Mouse (Mus musculus): ENCODE results near the gene Prdx6. TPM values are rescaled to one million over a fixed set of nuclear protein-coding genes. Genes with fewer than 3 reads are reported as not detected.

Gene Prdx6
- polyA plus RNA-seq, 1 experiment from 2014 or later: 365 TPM

- Histone ChIP-seq H3K4me2 (peak overlapping the region; percentile 81), H3K36me3 (peaks cover 29% of the 10 kb centered on the region), H3K4me3 (peak overlapping the region; percentile 74), H3K9me3 (no peaks in the 10 kb centered on the region), H3K9ac (peak overlapping the region; percentile 95), H3K27me3 (replicated peaks) (no peaks in the 10 kb centered on the region), H3K4me1 (peaks cover 49% of the 10 kb centered on the region), H3K27ac (replicated peaks) (peak overlapping the region; percentile 85)
- ATAC-seq (ENCODE audit: extremely low read depth, insufficient number of reproducible peaks, low FRiP score, low TSS enrichment): no peak
- WGBS: 15% methylated on average over 6 of the region's 6 CpGs
These were observed 1.6 kb downstream of the Prdx6 start for GRCm38 (mm10) chr1:161249442-161249841.

GRCm38 (mm10) chr1:161248685-161249084 lies 2.3 kb downstream of the Prdx6 start:
- Histone ChIP-seq H3K4me1 (peaks cover 49% of the 10 kb centered on the region), H3K9ac (peak overlapping the region; percentile 95), H3K36me3 (peaks cover 36% of the 10 kb centered on the region), H3K4me3 (peak overlapping the region; percentile 74), H3K4me2 (peak overlapping the region; percentile 81), H3K27ac (replicated peaks) (no peak overlapping the region), H3K27me3 (replicated peaks) (no peaks in the 10 kb centered on the region), H3K9me3 (no peaks in the 10 kb centered on the region)
- WGBS: 36% methylated on average over 7 of the region's 7 CpGs
- no peak for ATAC-seq (ENCODE audit: extremely low read depth, insufficient number of reproducible peaks, low FRiP score, low TSS enrichment)

- Histone ChIP-seq H3K36me3 (peaks cover 44% of the 10 kb centered on the region), H3K27ac (replicated peaks) (no peak overlapping the region), H3K27me3 (replicated peaks) (no peaks in the 10 kb centered on the region), H3K4me2 (peak overlapping the region; percentile 81), H3K9me3 (no peaks in the 10 kb centered on the region), H3K4me1 (peaks cover 49% of the 10 kb centered on the region), H3K9ac (no peak overlapping the region), H3K4me3 (peak overlapping the region; percentile 74)
- WGBS: 78% methylated on average over 11 of the region's 11 CpGs
- no peak for ATAC-seq (ENCODE audit: extremely low read depth, insufficient number of reproducible peaks, low FRiP score, low TSS enrichment)
These were observed 3.1 kb downstream of the Prdx6 start for GRCm38 (mm10) chr1:161247643-161248580.

- Histone ChIP-seq H3K4me1 (peaks cover 42% of the 10 kb centered on the region), H3K27me3 (replicated peaks) (no peaks in the 10 kb centered on the region), H3K4me3 (no peak overlapping the region), H3K27ac (replicated peaks) (no peak overlapping the region), H3K9ac (no peak overlapping the region), H3K4me2 (no peak overlapping the region), H3K36me3 (peaks cover 51% of the 10 kb centered on the region), H3K9me3 (no peaks in the 10 kb centered on the region)
- ATAC-seq (ENCODE audit: extremely low read depth, insufficient number of reproducible peaks, low FRiP score, low TSS enrichment): no peak
- WGBS: 75% methylated on average over 3 of the region's 3 CpGs
These were observed 3.8 kb downstream of the Prdx6 start for GRCm38 (mm10) chr1:161247176-161247575.

GRCm38 (mm10) chr1:161237750-161238149 lies 13.3 kb downstream of the Prdx6 start:
- no peak overlapping the region for H3K4me3 ChIP-seq
- no peaks in the 10 kb centered on the region for H3K9me3 ChIP-seq
- H3K36me3 ChIP-seq: peaks cover 67% of the 10 kb centered on the region
- H3K27ac ChIP-seq (replicated peaks): no peak overlapping the region
- H3K27me3 ChIP-seq (replicated peaks): no peaks in the 10 kb centered on the region
- H3K4me2 ChIP-seq: no peak overlapping the region
- WGBS: 97% methylated on average over 4 of the region's 4 CpGs
- no peak overlapping the region for H3K9ac ChIP-seq
- H3K4me1 ChIP-seq: peaks cover 9% of the 10 kb centered on the region
- ATAC-seq (ENCODE audit: extremely low read depth, insufficient number of reproducible peaks, low FRiP score, low TSS enrichment): no peak

- no peak overlapping the region for H3K27ac ChIP-seq (replicated peaks)
- peaks cover 9% of the 10 kb centered on the region for H3K4me1 ChIP-seq
- H3K9ac ChIP-seq: no peak overlapping the region
- H3K36me3 ChIP-seq: peaks cover 63% of the 10 kb centered on the region
- no peak overlapping the region for H3K4me2 ChIP-seq
- no peaks in the 10 kb centered on the region for H3K27me3 ChIP-seq (replicated peaks)
- ATAC-seq (ENCODE audit: extremely low read depth, insufficient number of reproducible peaks, low FRiP score, low TSS enrichment): no peak
- H3K9me3 ChIP-seq: no peaks in the 10 kb centered on the region
- 88% methylated on average over 7 of the region's 7 CpGs for WGBS
- H3K4me3 ChIP-seq: no peak overlapping the region
These were observed 13.7 kb downstream of the Prdx6 start for GRCm38 (mm10) chr1:161237339-161237738.

GRCm38 (mm10) chr1:161233226-161233839 lies 17.7 kb downstream of the Prdx6 start:
- Histone ChIP-seq H3K27ac (replicated peaks) (no peak overlapping the region), H3K27me3 (replicated peaks) (no peaks in the 10 kb centered on the region), H3K9ac (0 out of 2 replicates have a peak overlapping the region, but pooled peaks have one; percentile 14), H3K4me2 (no peak overlapping the region), H3K4me3 (no peak overlapping the region), H3K36me3 (peaks cover 23% of the 10 kb centered on the region), H3K9me3 (no peaks in the 10 kb centered on the region), H3K4me1 (peaks cover 9% of the 10 kb centered on the region)
- no peak for ATAC-seq (ENCODE audit: extremely low read depth, insufficient number of reproducible peaks, low FRiP score, low TSS enrichment)
- WGBS: 74% methylated on average over 13 of the region's 13 CpGs

- peaks cover 9% of the 10 kb centered on the region for H3K4me1 ChIP-seq
- H3K27ac ChIP-seq (replicated peaks): no peak overlapping the region
- H3K9ac ChIP-seq: no peak overlapping the region
- no peak overlapping the region for H3K4me3 ChIP-seq
- H3K36me3 ChIP-seq: peaks cover 11% of the 10 kb centered on the region
- H3K27me3 ChIP-seq (replicated peaks): no peaks in the 10 kb centered on the region
- no peak for ATAC-seq (ENCODE audit: extremely low read depth, insufficient number of reproducible peaks, low FRiP score, low TSS enrichment)
- H3K4me2 ChIP-seq: no peak overlapping the region
- 89% methylated on average over 5 of the region's 5 CpGs for WGBS
- no peaks in the 10 kb centered on the region for H3K9me3 ChIP-seq
These were observed 18.8 kb downstream of the Prdx6 start for GRCm38 (mm10) chr1:161232181-161232580.

GRCm38 (mm10) chr1:161224837-161225236 lies 26.2 kb downstream of the Prdx6 start:
- Histone ChIP-seq H3K27ac (replicated peaks) (no peak overlapping the region; the same call in 1 of the 2 replicates), H3K4me2 (no peak overlapping the region), H3K4me1 (no peaks in the 10 kb centered on the region), H3K9ac (no peak overlapping the region), H3K27me3 (replicated peaks) (no peaks in the 10 kb centered on the region), H3K9me3 (no peaks in the 10 kb centered on the region), H3K36me3 (no peaks in the 10 kb centered on the region), H3K4me3 (no peak overlapping the region)
- 57% methylated on average over 5 of the region's 5 CpGs for WGBS
- no peak for ATAC-seq (ENCODE audit: extremely low read depth, insufficient number of reproducible peaks, low FRiP score, low TSS enrichment)

GRCm38 (mm10) chr1:161219816-161220215 lies 31.2 kb downstream of the Prdx6 start:
- WGBS: 49% methylated on average over 3 of the region's 3 CpGs
- no peak for ATAC-seq (ENCODE audit: extremely low read depth, insufficient number of reproducible peaks, low FRiP score, low TSS enrichment)
- Histone ChIP-seq H3K4me2 (no peak overlapping the region), H3K36me3 (no peaks in the 10 kb centered on the region), H3K4me1 (no peaks in the 10 kb centered on the region), H3K9ac (no peak overlapping the region), H3K4me3 (no peak overlapping the region), H3K9me3 (no peaks in the 10 kb centered on the region), H3K27me3 (replicated peaks) (no peaks in the 10 kb centered on the region), H3K27ac (replicated peaks) (no peak overlapping the region)

- H3K9ac ChIP-seq: no peak overlapping the region
- no peak overlapping the region for H3K27ac ChIP-seq (replicated peaks)
- no peak overlapping the region for H3K4me2 ChIP-seq
- no peaks in the 10 kb centered on the region for H3K27me3 ChIP-seq (replicated peaks)
- 36% methylated on average over 4 of the region's 4 CpGs for WGBS
- no peaks in the 10 kb centered on the region for H3K9me3 ChIP-seq
- peaks cover 11% of the 10 kb centered on the region for H3K4me1 ChIP-seq
- H3K36me3 ChIP-seq: no peaks in the 10 kb centered on the region
- no peak overlapping the region for H3K4me3 ChIP-seq
- ATAC-seq (ENCODE audit: extremely low read depth, insufficient number of reproducible peaks, low FRiP score, low TSS enrichment): no peak
These were observed 36.6 kb downstream of the Prdx6 start for GRCm38 (mm10) chr1:161214465-161214864.

All from heart, embryonic 13.5 days (tissue).